Mouse (Mus musculus) megakaryocyte, embryonic 14.5 days (primary cell): ENCODE data around the gene Scn10a.

Experiments
- FLI1 ChIP-seq: IDR thresholded peaks from 2 replicates; pipeline ENCODE4 v1.6.1; 2012; ENCODE audit warnings: low read length, inconsistent platforms, mixed read lengths
- GATA1 ChIP-seq: IDR thresholded peaks from 3 replicates; pipeline ENCODE4 v1.6.1; 2012; ENCODE audit warnings: mixed read lengths, low read length, inconsistent platforms, borderline replicate concordance

GRCm38 (mm10) chr9:119760226-119760625 is 41.1 kb upstream of the Scn10a start:
- TF ChIP-seq GATA1 = no peak
- no peak for TF ChIP-seq FLI1
